Mouse (Mus musculus) hindbrain, embryonic 11.5 days (tissue): Measurements from ENCODE around the gene Pycr1. TPM values are rescaled to one million over a fixed set of nuclear protein-coding genes. Genes with fewer than 3 reads are reported as not detected.

Experiments used
- ATAC-seq: fragments of 200-750 bp; cut with Nextera tagmentation; 2 replicates; pipeline ENCODE4 v1.8.0; 2017; ENCODE audit warnings: mild to moderate bottlenecking, moderate TSS enrichment, moderate library complexity; ENCODE audit not compliant: low FRiP score
- DNase-seq: peaks from one replicate; pipeline ENCODE4 v3.0.0-alpha.2; 2015; ENCODE audit warnings: low spot score
- H3K27ac ChIP-seq: fragments of 300-500 bp; sonication (generic); 2 replicates; pipeline ENCODE4 v1.5.1; 2014; ENCODE audit warnings: mild to moderate bottlenecking, low read depth, low read length
- H3K27me3 ChIP-seq: fragments of 300-500 bp; sonication (generic); 2 replicates; pipeline ENCODE4 v1.6.1; 2014; ENCODE audit warnings: mild to moderate bottlenecking, low read length, moderate library complexity, mixed read lengths; ENCODE audit not compliant: control insufficient read depth, insufficient read depth
- H3K36me3 ChIP-seq: fragments of 300-500 bp; sonication (generic); 2 replicates; pipeline ENCODE4 v1.6.1; 2014; ENCODE audit warnings: mild to moderate bottlenecking, low read length, moderate library complexity, mixed read lengths; ENCODE audit not compliant: control insufficient read depth, insufficient read depth
- H3K4me1 ChIP-seq: fragments of 300-500 bp; sonication (generic); replicated peaks from 2 replicates; pipeline ENCODE4 v1.6.1; 2014; ENCODE audit warnings: low read length, mixed read lengths; ENCODE audit not compliant: control insufficient read depth, insufficient read depth
- H3K4me2 ChIP-seq: fragments of 300-500 bp; sonication (generic); replicated peaks from 2 replicates; pipeline ENCODE4 v1.6.1; 2014; ENCODE audit warnings: mild to moderate bottlenecking, low read depth, low read length
- H3K4me3 ChIP-seq: fragments of 300-500 bp; sonication (generic); 2 replicates; pipeline ENCODE4 v1.5.1; 2014; ENCODE audit warnings: low read depth, low read length
- H3K9ac ChIP-seq: fragments of 300-500 bp; sonication (generic); 2 replicates; pipeline ENCODE4 v1.6.1; 2014; ENCODE audit warnings: low read depth, low read length
- H3K9me3 ChIP-seq: fragments of 300-500 bp; sonication (generic); 2 replicates; pipeline ENCODE4 v1.6.1; 2016; ENCODE audit warnings: low read length; ENCODE audit not compliant: control insufficient read depth
- WGBS: fragments of 180-500 bp; shearing (Covaris S2); extraction: QIAGEN DNeasy Blood & Tissue Kit; methylation state at CpG from one replicate; pipeline ENCODE4 v1.1.7; 2014; 5-methylcytosine and 5-hydroxymethylcytosine counted together
- polyA plus RNA-seq: library from polyadenylated mRNA; unstranded; fragments of >200 nt; fragmentation: Nextera tagmentation; extraction: Ambion mirVana; gene quantifications from 2 replicates; pipeline ENCODE4 v1.2.1, GENCODE M21; 2014

Gene Pycr1
- polyA plus RNA-seq, 1 experiment from 2014 or later = 28.2 TPM

- Histone ChIP-seq H3K27ac (no peak overlapping the region), H3K27me3 (no peaks in the 10 kb centered on the region)
- no peak for ATAC-seq
Measured at GRCm38 (mm10) chr11:120631726-120632448, 11.7 kb downstream of the Pycr1 start.

GRCm38 (mm10) chr11:120630881-120631725 lies 12.5 kb downstream of the Pycr1 start:
- Histone ChIP-seq H3K27me3 (no peaks in the 10 kb centered on the region), H3K27ac (no peak overlapping the region), H3K36me3 (peaks cover 3% of the 10 kb centered on the region), H3K4me1 (peaks cover 10% of the 10 kb centered on the region; the same call in 1 of the 2 replicates), H3K9ac (peak overlapping the region; percentile 11; the same call in 1 of the 2 replicates), H3K4me2 (no peak overlapping the region), H3K4me3 (peak overlapping the region; percentile 94; the same call in 1 of the 2 replicates), H3K9me3 (no peaks in the 10 kb centered on the region)
- DNase-seq = no peak
- WGBS = 41% methylated on average over 7 of the region's 7 CpGs
- ATAC-seq = no peak

More at GRCm38 (mm10) chr11:120631726-120632448, 11.7 kb downstream of the Pycr1 start:
- Histone ChIP-seq H3K9ac (peak overlapping the region; percentile 83; the same call in 1 of the 2 replicates), H3K4me1 (peaks cover 10% of the 10 kb centered on the region; the same call in 1 of the 2 replicates), H3K4me2 (peak overlapping the region; percentile 81), H3K4me3 (peak overlapping the region; percentile 94), H3K9me3 (no peaks in the 10 kb centered on the region), H3K36me3 (peaks cover 3% of the 10 kb centered on the region)
- WGBS = 68% methylated on average over 4 of the region's 4 CpGs
- DNase-seq = no peak

GRCm38 (mm10) chr11:120630401-120630871 lies 13.1 kb downstream of the Pycr1 start:
- Histone ChIP-seq H3K27me3 (no peaks in the 10 kb centered on the region), H3K27ac (0 out of 2 replicates have a peak overlapping the region, but pooled peaks have one; percentile 12), H3K4me2 (no peak overlapping the region), H3K36me3 (peaks cover 3% of the 10 kb centered on the region), H3K4me3 (no peak overlapping the region), H3K9ac (peak overlapping the region; percentile 11; the same call in 1 of the 2 replicates), H3K9me3 (no peaks in the 10 kb centered on the region), H3K4me1 (peaks cover 11% of the 10 kb centered on the region)
- no peak for ATAC-seq
- no peak for DNase-seq
- WGBS = 42% methylated on average over 5 of the region's 5 CpGs

- H3K9ac ChIP-seq = peak overlapping the region; percentile 11; the same call in 1 of the 2 replicates
- H3K36me3 ChIP-seq = peaks cover 3% of the 10 kb centered on the region
- no peaks in the 10 kb centered on the region for H3K27me3 ChIP-seq
- H3K4me3 ChIP-seq = no peak overlapping the region
- no peaks in the 10 kb centered on the region for H3K9me3 ChIP-seq
- H3K27ac ChIP-seq = 0 out of 2 replicates have a peak overlapping the region, but pooled peaks have one; percentile 12
- no peak overlapping the region for H3K4me2 ChIP-seq
- H3K4me1 ChIP-seq = peaks cover 15% of the 10 kb centered on the region
- DNase-seq = no peak
- WGBS = 29% methylated on average over 7 of the region's 7 CpGs
- no peak for ATAC-seq
Measured at GRCm38 (mm10) chr11:120629911-120630310, 13.7 kb downstream of the Pycr1 start.

- Histone ChIP-seq H3K4me2 (no peak overlapping the region), H3K27me3 (no peaks in the 10 kb centered on the region), H3K4me3 (no peak overlapping the region), H3K27ac (0 out of 2 replicates have a peak overlapping the region, but pooled peaks have one; percentile 12), H3K4me1 (peaks cover 15% of the 10 kb centered on the region), H3K36me3 (peaks cover 3% of the 10 kb centered on the region), H3K9ac (no peak overlapping the region), H3K9me3 (no peaks in the 10 kb centered on the region)
- DNase-seq (no peak), ATAC-seq (no peak)
- WGBS = 80% methylated on average over 21 of the region's 23 CpGs
Measured at GRCm38 (mm10) chr11:120629341-120629730, 14.2 kb downstream of the Pycr1 start.

- ATAC-seq (no peak), DNase-seq (no peak)
- Histone ChIP-seq H3K36me3 (peaks cover 3% of the 10 kb centered on the region), H3K27ac (no peak overlapping the region), H3K4me2 (no peak overlapping the region), H3K4me3 (no peak overlapping the region), H3K27me3 (no peaks in the 10 kb centered on the region), H3K9me3 (no peaks in the 10 kb centered on the region), H3K4me1 (peaks cover 17% of the 10 kb centered on the region), H3K9ac (no peak overlapping the region)
- 97% methylated on average over 23 of the region's 23 CpGs for WGBS
Measured at GRCm38 (mm10) chr11:120628601-120629340, 14.8 kb downstream of the Pycr1 start.

GRCm38 (mm10) chr11:120627468-120628300 lies 15.9 kb downstream of the Pycr1 start:
- peaks cover 3% of the 10 kb centered on the region for H3K36me3 ChIP-seq
- H3K27ac ChIP-seq = no peak overlapping the region
- H3K27me3 ChIP-seq = no peaks in the 10 kb centered on the region
- ATAC-seq = no peak
- no peak for DNase-seq
- no peak overlapping the region for H3K9ac ChIP-seq
- H3K4me1 ChIP-seq = peaks cover 17% of the 10 kb centered on the region
- WGBS = 85% methylated on average over 22 of the region's 22 CpGs
- H3K4me2 ChIP-seq = no peak overlapping the region
- no peaks in the 10 kb centered on the region for H3K9me3 ChIP-seq
- H3K4me3 ChIP-seq = no peak overlapping the region
